Mouse (Mus musculus) midbrain, postnatal 0 days (tissue): Measurements from ENCODE around the gene Trip10. TPM values are rescaled to one million over a fixed set of nuclear protein-coding genes. Genes with fewer than 3 reads are reported as not detected.

ENCODE experiments used
- ATAC-seq: fragments of 200-750 bp; cut with Nextera tagmentation; 2 replicates; pipeline ENCODE4 v1.8.0; 2017; ENCODE audit warnings: moderate number of reproducible peaks, mild to moderate bottlenecking, moderate TSS enrichment, moderate library complexity; ENCODE audit not compliant: low FRiP score
- DNase-seq: peaks from one replicate; pipeline ENCODE4 v3.0.0-alpha.2; 2015; ENCODE audit warnings: low spot score
- H3K27ac ChIP-seq: fragments of 300-500 bp; sonication (generic); 2 replicates; pipeline ENCODE4 v1.5.1; 2014; ENCODE audit warnings: low read depth, mild to moderate bottlenecking, low read length, mixed read lengths
- H3K27me3 ChIP-seq: fragments of 300-500 bp; sonication (generic); 2 replicates; pipeline ENCODE4 v1.6.1; 2014; ENCODE audit warnings: low read length, control low read depth, mixed read lengths; ENCODE audit not compliant: insufficient read depth
- H3K36me3 ChIP-seq: fragments of 300-500 bp; sonication (generic); 2 replicates; pipeline ENCODE4 v1.6.1; 2014; ENCODE audit warnings: low read length, control low read depth, mixed read lengths; ENCODE audit not compliant: insufficient read depth
- H3K4me1 ChIP-seq: fragments of 300-500 bp; sonication (generic); 2 replicates; pipeline ENCODE4 v1.6.1; 2014; ENCODE audit warnings: mild to moderate bottlenecking, control low read depth, antibody characterized with exemption, low read length, mixed read lengths; ENCODE audit not compliant: insufficient read depth
- H3K4me2 ChIP-seq: fragments of 300-500 bp; sonication (generic); 2 replicates; pipeline ENCODE4 v1.6.1; 2014; ENCODE audit warnings: low read depth, mild to moderate bottlenecking, low read length, mixed read lengths; ENCODE audit not compliant: poor library complexity, severe bottlenecking
- H3K4me3 ChIP-seq: fragments of 300-500 bp; sonication (generic); 2 replicates; pipeline ENCODE4 v1.5.1; 2014; ENCODE audit warnings: low read depth, mild to moderate bottlenecking, low read length, moderate library complexity
- H3K9ac ChIP-seq: fragments of 300-500 bp; sonication (generic); replicated peaks from 2 replicates; pipeline ENCODE4 v1.6.1; 2014; ENCODE audit warnings: mild to moderate bottlenecking, low read length, moderate library complexity, mixed read lengths; ENCODE audit not compliant: poor library complexity, severe bottlenecking
- H3K9me3 ChIP-seq: fragments of 300-500 bp; sonication (generic); 2 replicates; pipeline ENCODE4 v1.6.1; 2016; ENCODE audit warnings: low read length, control low read depth
- CTCF ChIP-seq: IDR thresholded peaks from 2 replicates; pipeline ENCODE4 v1.5.1; 2016; ENCODE audit warnings: antibody characterized with exemption, mild to moderate bottlenecking
- WGBS: fragments of 180-500 bp; shearing (Covaris S2); extraction: QIAGEN DNeasy Blood & Tissue Kit; methylation state at CpG from one replicate; pipeline ENCODE4 v1.1.7; 2014; 5-methylcytosine and 5-hydroxymethylcytosine counted together
- polyA plus RNA-seq: library from polyadenylated mRNA; unstranded; fragments of >200 nt; fragmentation: Nextera tagmentation; extraction: Ambion mirVana; gene quantifications from 2 replicates; pipeline ENCODE4 v1.2.1, GENCODE M21; 2015
- total RNA-seq: library from RNA; depleted of rRNA; stranded (reverse); fragments of >200 nt; gene quantifications from 2 replicates; pipeline ENCODE4 v1.2.3, GENCODE M21; 2014

The Trip10 gene
- total and polyA plus RNA-seq, 2 experiments from 2014 or later = 3.8 to 5.5 TPM

GRCm38 (mm10) chr17:57278943-57279590 lies 29.8 kb downstream of the Trip10 start, which contains the start of gene Vav1:
Gene Vav1 (plus strand): TSS chr17:57279100.
- H3K9ac ChIP-seq = no peak within 1 kb of the TSS
- no peak within 1 kb of the TSS for H3K4me3 ChIP-seq
- no peaks in the 10 kb centered on the region for H3K9me3 ChIP-seq
- H3K27me3 ChIP-seq = 0 out of 2 replicates have a peak, but pooled peaks cover under 1% of the 10 kb centered on the region
- no peaks in the 10 kb centered on the region for H3K36me3 ChIP-seq
- WGBS = 78% methylated on average over 26 of the region's 26 CpGs
- no peak within 1 kb of the TSS for H3K4me2 ChIP-seq
- DNase-seq = no peak
- 0 out of 2 replicates have a peak, but pooled peaks cover 2% of the 10 kb centered on the region for H3K4me1 ChIP-seq
- TF ChIP-seq CTCF = no peak
- no peak for ATAC-seq
- no peak within 1 kb of the TSS for H3K27ac ChIP-seq

- Histone ChIP-seq H3K4me3 (no peak overlapping the region), H3K9me3 (no peaks in the 10 kb centered on the region), H3K27me3 (no peaks in the 10 kb centered on the region), H3K4me1 (0 out of 2 replicates have a peak, but pooled peaks cover 2% of the 10 kb centered on the region), H3K9ac (no peak overlapping the region), H3K4me2 (no peak overlapping the region), H3K27ac (no peak overlapping the region), H3K36me3 (no peaks in the 10 kb centered on the region)
- no peak for TF ChIP-seq CTCF
- ATAC-seq (no peak), DNase-seq (no peak)
- 53% methylated on average over 9 of the region's 9 CpGs for WGBS
Observed at GRCm38 (mm10) chr17:57279591-57280224, 30.5 kb downstream of the Trip10 start.

GRCm38 (mm10) chr17:57280411-57280810 lies 31.2 kb downstream of the Trip10 start:
- H3K4me3 ChIP-seq = no peak overlapping the region
- H3K9me3 ChIP-seq = no peaks in the 10 kb centered on the region
- no peaks in the 10 kb centered on the region for H3K36me3 ChIP-seq
- no peak for ATAC-seq
- WGBS = 74% methylated on average over 3 of the region's 3 CpGs
- DNase-seq = no peak
- no peaks in the 10 kb centered on the region for H3K27me3 ChIP-seq
- no peak for TF ChIP-seq CTCF
- H3K4me2 ChIP-seq = no peak overlapping the region
- no peak overlapping the region for H3K27ac ChIP-seq
- H3K9ac ChIP-seq = no peak overlapping the region
- 0 out of 2 replicates have a peak, but pooled peaks cover 2% of the 10 kb centered on the region for H3K4me1 ChIP-seq

GRCm38 (mm10) chr17:57283906-57284305 lies 34.7 kb downstream of the Trip10 start:
- 84% methylated on average over 5 of the region's 5 CpGs for WGBS
- DNase-seq = no peak
- Histone ChIP-seq H3K36me3 (no peaks in the 10 kb centered on the region), H3K9ac (no peak overlapping the region), H3K27ac (no peak overlapping the region), H3K4me1 (no peaks in the 10 kb centered on the region), H3K9me3 (no peaks in the 10 kb centered on the region), H3K4me2 (no peak overlapping the region), H3K27me3 (no peaks in the 10 kb centered on the region), H3K4me3 (no peak overlapping the region)
- TF ChIP-seq CTCF = no peak
- no peak for ATAC-seq

- Histone ChIP-seq H3K27me3 (no peaks in the 10 kb centered on the region), H3K4me1 (no peaks in the 10 kb centered on the region), H3K9ac (no peak overlapping the region), H3K4me3 (no peak overlapping the region), H3K9me3 (no peaks in the 10 kb centered on the region), H3K27ac (no peak overlapping the region), H3K4me2 (no peak overlapping the region), H3K36me3 (no peaks in the 10 kb centered on the region)
- TF ChIP-seq CTCF = no peak
- WGBS = 72% methylated on average over 2 of the region's 2 CpGs
- no peak for DNase-seq
- ATAC-seq = no peak
Observed at GRCm38 (mm10) chr17:57285077-57285476, 35.8 kb downstream of the Trip10 start.

- Histone ChIP-seq H3K36me3 (no peaks in the 10 kb centered on the region), H3K27ac (no peak overlapping the region), H3K4me3 (no peak overlapping the region), H3K4me2 (no peak overlapping the region), H3K9ac (no peak overlapping the region), H3K4me1 (no peaks in the 10 kb centered on the region), H3K9me3 (no peaks in the 10 kb centered on the region), H3K27me3 (no peaks in the 10 kb centered on the region)
- ATAC-seq = peak; percentile 53
- TF ChIP-seq CTCF = no peak
- WGBS = 55% methylated on average over 8 of the region's 8 CpGs
- DNase-seq = no peak
Observed at GRCm38 (mm10) chr17:57286718-57287355, 37.6 kb downstream of the Trip10 start.
